Mouse (Mus musculus) neural tube, embryonic 14.5 days (tissue): ENCODE data around the gene Nfatc2. TPM values are rescaled to one million over a fixed set of nuclear protein-coding genes. Genes with fewer than 3 reads are reported as not detected.

ENCODE experiments used
- ATAC-seq: fragments of 200-750 bp; cut with Nextera tagmentation; 2 replicates; pipeline ENCODE4 v1.8.0; 2017; ENCODE audit warnings: low read depth, mild to moderate bottlenecking, moderate TSS enrichment, moderate library complexity
- H3K27ac ChIP-seq: fragments of 300-500 bp; sonication (generic); 2 replicates; pipeline ENCODE4 v1.5.1; 2014; ENCODE audit warnings: low read depth, mild to moderate bottlenecking, control low read depth, low read length, moderate library complexity, mixed read lengths
- H3K27me3 ChIP-seq: fragments of 300-500 bp; sonication (generic); 2 replicates; pipeline ENCODE4 v1.6.1; 2014; ENCODE audit warnings: low read length; ENCODE audit not compliant: control insufficient read depth, insufficient read depth
- H3K36me3 ChIP-seq: fragments of 300-500 bp; sonication (generic); 2 replicates; pipeline ENCODE4 v1.6.1; 2014; ENCODE audit warnings: low read length, mixed read lengths; ENCODE audit not compliant: control insufficient read depth, insufficient read depth
- H3K4me1 ChIP-seq: fragments of 300-500 bp; sonication (generic); 2 replicates; pipeline ENCODE4 v1.6.1; 2014; ENCODE audit warnings: low read length; ENCODE audit not compliant: control insufficient read depth, insufficient read depth
- H3K4me2 ChIP-seq: fragments of 300-500 bp; sonication (generic); 2 replicates; pipeline ENCODE4 v1.6.1; 2014; ENCODE audit warnings: mild to moderate bottlenecking, low read depth, low read length, control low read depth
- H3K4me3 ChIP-seq: fragments of 300-500 bp; sonication (generic); 2 replicates; pipeline ENCODE4 v1.5.1; 2014; ENCODE audit warnings: low read depth, low read length, control low read depth, mixed read lengths
- H3K9ac ChIP-seq: fragments of 300-500 bp; sonication (generic); replicated peaks from 2 replicates; pipeline ENCODE4 v1.6.1; 2014; ENCODE audit warnings: low read depth, mild to moderate bottlenecking, control low read depth, low read length, mixed read lengths
- H3K9me3 ChIP-seq: fragments of 300-500 bp; sonication (generic); 2 replicates; pipeline ENCODE4 v1.6.1; 2016; ENCODE audit warnings: low read length; ENCODE audit not compliant: control insufficient read depth
- WGBS: fragments of 180-500 bp; shearing (Covaris S2); extraction: QIAGEN DNeasy Blood & Tissue Kit; methylation state at CpG from one replicate; pipeline ENCODE4 v1.1.7; 2014; 5-methylcytosine and 5-hydroxymethylcytosine counted together
- polyA plus RNA-seq: library from polyadenylated mRNA; unstranded; fragments of >200 nt; fragmentation: Nextera tagmentation; extraction: Ambion mirVana; gene quantifications from 2 replicates; pipeline ENCODE4 v1.2.1, GENCODE M21; 2014

Gene Nfatc2
- polyA plus RNA-seq, 1 experiment from 2014 or later, result 4.0 TPM

GRCm38 (mm10) chr2:168613092-168613880, 11.8 kb upstream of the Nfatc2 start:
- H3K4me1 ChIP-seq, result peaks cover 2% of the 10 kb centered on the region; the same call in 1 of the 2 replicates
- no peaks in the 10 kb centered on the region for H3K27me3 ChIP-seq
- 59% methylated on average over 13 of the region's 13 CpGs for WGBS
- no peaks in the 10 kb centered on the region for H3K36me3 ChIP-seq
- no peak for ATAC-seq
- H3K27ac ChIP-seq, result no peak overlapping the region
- no peak overlapping the region for H3K9ac ChIP-seq
- no peak overlapping the region for H3K4me3 ChIP-seq
- no peaks in the 10 kb centered on the region for H3K9me3 ChIP-seq
- H3K4me2 ChIP-seq, result no peak overlapping the region

- H3K36me3 ChIP-seq, result no peaks in the 10 kb centered on the region
- H3K4me1 ChIP-seq, result peaks cover 2% of the 10 kb centered on the region; the same call in 1 of the 2 replicates
- H3K9me3 ChIP-seq, result no peaks in the 10 kb centered on the region
- ATAC-seq, result no peak
- H3K27me3 ChIP-seq, result no peaks in the 10 kb centered on the region
- no peak overlapping the region for H3K9ac ChIP-seq
- WGBS, result 85% methylated on average over 3 of the region's 3 CpGs
- no peak overlapping the region for H3K27ac ChIP-seq
- no peak overlapping the region for H3K4me2 ChIP-seq
- no peak overlapping the region for H3K4me3 ChIP-seq
Measured at GRCm38 (mm10) chr2:168610941-168611340, 9.5 kb upstream of the Nfatc2 start.

- Histone ChIP-seq H3K4me1 (no peaks in the 10 kb centered on the region), H3K27ac (no peak overlapping the region), H3K9ac (no peak overlapping the region), H3K4me3 (no peak overlapping the region), H3K27me3 (no peaks in the 10 kb centered on the region), H3K4me2 (no peak overlapping the region), H3K9me3 (no peaks in the 10 kb centered on the region), H3K36me3 (no peaks in the 10 kb centered on the region)
- 31% methylated on average over 6 of the region's 6 CpGs for WGBS
- ATAC-seq, result no peak
Measured at GRCm38 (mm10) chr2:168609653-168610248, 8.3 kb upstream of the Nfatc2 start.

- Histone ChIP-seq H3K36me3 (no peaks in the 10 kb centered on the region), H3K27me3 (peaks cover 2% of the 10 kb centered on the region; the same call in 1 of the 2 replicates), H3K27ac (no peak overlapping the region), H3K9ac (no peak overlapping the region), H3K4me3 (no peak overlapping the region), H3K4me1 (no peaks in the 10 kb centered on the region), H3K9me3 (no peaks in the 10 kb centered on the region), H3K4me2 (no peak overlapping the region)
- no peak for ATAC-seq
- WGBS, result 70% methylated on average over 9 of the region's 9 CpGs
Measured at GRCm38 (mm10) chr2:168608125-168608564, 6.7 kb upstream of the Nfatc2 start.

- 12% methylated on average over 16 of the region's 16 CpGs for WGBS
- H3K4me1 ChIP-seq, result peaks cover 17% of the 10 kb centered on the region
- no peaks in the 10 kb centered on the region for H3K36me3 ChIP-seq
- H3K9me3 ChIP-seq, result no peaks in the 10 kb centered on the region
- H3K4me2 ChIP-seq, result no peak overlapping the region
- no peak overlapping the region for H3K27ac ChIP-seq
- peaks cover 12% of the 10 kb centered on the region for H3K27me3 ChIP-seq
- H3K9ac ChIP-seq, result no peak overlapping the region
- ATAC-seq, result no peak
- H3K4me3 ChIP-seq, result no peak overlapping the region
Measured at GRCm38 (mm10) chr2:168604655-168605070, 3.2 kb upstream of the Nfatc2 start.

GRCm38 (mm10) chr2:168602387-168602741, 907 bp upstream of the Nfatc2 start:
- H3K4me2 ChIP-seq, result no peak overlapping the region; the same call in 1 of the 2 replicates
- H3K9me3 ChIP-seq, result no peaks in the 10 kb centered on the region
- H3K27me3 ChIP-seq, result peaks cover 15% of the 10 kb centered on the region
- peaks cover 21% of the 10 kb centered on the region for H3K4me1 ChIP-seq
- no peak overlapping the region for H3K4me3 ChIP-seq
- no peak overlapping the region for H3K27ac ChIP-seq
- H3K36me3 ChIP-seq, result no peaks in the 10 kb centered on the region
- H3K9ac ChIP-seq, result no peak overlapping the region
- 23% methylated on average over 12 of the region's 12 CpGs for WGBS
- ATAC-seq, result no peak

- Histone ChIP-seq H3K27ac (peak overlapping the region; percentile 70), H3K4me2 (peak overlapping the region; percentile 81), H3K9me3 (no peaks in the 10 kb centered on the region), H3K27me3 (peaks cover 15% of the 10 kb centered on the region), H3K9ac (peak overlapping the region; percentile 66), H3K4me1 (peaks cover 21% of the 10 kb centered on the region), H3K4me3 (peak overlapping the region; percentile 49), H3K36me3 (no peaks in the 10 kb centered on the region)
- ATAC-seq, result peak; percentile 71
- WGBS, result under 1% methylated on average over 32 of the region's 32 CpGs
Measured at GRCm38 (mm10) chr2:168600750-168601490, 537 bp downstream of the Nfatc2 start.

- H3K27me3 ChIP-seq, result peaks cover 9% of the 10 kb centered on the region; the same call in 1 of the 2 replicates
- H3K9me3 ChIP-seq, result no peaks in the 10 kb centered on the region
- 84% methylated on average over 7 of the region's 7 CpGs for WGBS
- ATAC-seq, result no peak
- H3K36me3 ChIP-seq, result no peaks in the 10 kb centered on the region
- H3K4me2 ChIP-seq, result no peak overlapping the region
- H3K4me1 ChIP-seq, result peaks cover 7% of the 10 kb centered on the region
- no peak overlapping the region for H3K4me3 ChIP-seq
- no peak overlapping the region for H3K9ac ChIP-seq
- no peak overlapping the region for H3K27ac ChIP-seq
Measured at GRCm38 (mm10) chr2:168595693-168596092, 5.8 kb downstream of the Nfatc2 start.

GRCm38 (mm10) chr2:168593676-168594075, 7.8 kb downstream of the Nfatc2 start:
- Histone ChIP-seq H3K9me3 (no peaks in the 10 kb centered on the region), H3K27me3 (peaks cover 19% of the 10 kb centered on the region), H3K27ac (no peak overlapping the region), H3K9ac (no peak overlapping the region), H3K36me3 (no peaks in the 10 kb centered on the region), H3K4me2 (no peak overlapping the region), H3K4me1 (peaks cover 18% of the 10 kb centered on the region), H3K4me3 (no peak overlapping the region)
- WGBS, result 86% methylated on average over 6 of the region's 6 CpGs
- no peak for ATAC-seq
